Mouse (Mus musculus): Measurements from ENCODE around the gene Mllt3.

DNA sequence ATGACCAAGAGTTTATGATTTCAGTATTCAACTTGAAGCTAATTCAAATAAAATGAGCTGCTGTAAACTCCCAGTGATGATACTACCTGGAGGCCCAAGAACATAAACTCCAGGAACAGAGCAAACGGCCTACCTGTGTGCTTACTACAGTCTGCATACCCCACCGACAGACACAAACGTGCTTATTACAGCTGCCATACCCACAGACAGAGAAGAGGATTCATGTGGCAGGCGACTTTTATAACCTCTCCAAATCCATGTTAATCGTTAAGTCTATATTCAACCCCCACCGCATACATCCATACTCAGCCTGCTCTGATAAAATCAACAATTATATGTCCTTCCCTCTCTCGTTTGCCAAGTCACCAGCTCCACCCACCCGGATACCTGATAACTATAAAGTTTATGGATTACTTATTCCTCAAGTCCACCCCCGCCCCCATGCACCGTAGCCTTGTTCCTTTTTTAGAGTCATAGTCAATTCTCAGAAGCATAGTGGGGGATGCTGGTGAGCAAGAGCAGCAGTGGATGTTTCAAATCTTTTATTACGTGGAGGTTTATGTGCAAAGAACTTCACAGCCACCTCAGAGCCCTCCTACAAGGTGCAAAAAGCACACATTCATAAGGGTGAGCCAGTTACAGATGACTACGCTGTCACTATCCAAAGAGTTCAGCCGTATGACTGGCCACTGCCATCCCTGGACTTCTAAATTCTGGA, 70.0 kb downstream of the Mllt3 start:
- TF ChIP-seq POLR2A (IDR thresholded peaks at IDR 0.05; ENCODE audit: low read depth, low read length) = no peak
- no peak for TF ChIP-seq CTCF (IDR thresholded peaks at IDR 0.05; ENCODE audit: extremely low read depth, insufficient read length, insufficient replicate concordance, low read depth, low read length)
